In genomic region chr2:3135297-3135684, GRCm38 (mm10) we compare ENCODE assay signal across 19 mouse cellular contexts. TPM values are rescaled to one million over a fixed set of nuclear protein-coding genes. Genes with fewer than 3 reads are reported as not detected.
DNase-seq lines count a peak whose midpoint lies in the region; ATAC-seq and TF ChIP-seq lines count a peak whose summit lies in the region.
"Had no signal": no experiment of that assay in that cellular context is flagged by ENCODE, and none has a peak within 500 bp of the region (broad histone marks: within the 10 kb centered on the region; RNA-seq: fewer than 3 reads in every experiment).

No protein-coding gene starts in this region.

- H3K36me3 ChIP-seq in forebrain, embryonic 10.5 days (replicated peaks), result no peaks in the 10 kb centered on the region
- H3K36me3 ChIP-seq in forebrain, postnatal 0 days (ENCODE audit: insufficient read depth), result no peaks in the 10 kb centered on the region
- H3K36me3 ChIP-seq in kidney, adult 2 months (ENCODE audit: control insufficient read depth, insufficient read depth, low read length), result no peaks in the 10 kb centered on the region
- no peaks in the 10 kb centered on the region for H3K36me3 ChIP-seq in neural tube, embryonic 12.5 days
- H3K36me3 ChIP-seq in neural tube, embryonic 15.5 days, result no peaks in the 10 kb centered on the region
- H3K36me3 ChIP-seq: midbrain, embryonic 12.5 days had no signal

- no peak overlapping the region for H3K9ac ChIP-seq in forebrain, postnatal 0 days
- H3K9ac ChIP-seq in neural tube, embryonic 12.5 days, result no peak overlapping the region
- no peak overlapping the region for H3K9ac ChIP-seq in neural tube, embryonic 15.5 days (replicated peaks)
- H3K9ac ChIP-seq: forebrain, embryonic 13.5 days; midbrain, embryonic 12.5 days had no signal

- no peak overlapping the region for H3K4me2 ChIP-seq in forebrain, postnatal 0 days (ENCODE audit: low read depth)
- no peak overlapping the region for H3K4me2 ChIP-seq in neural tube, embryonic 12.5 days (replicated peaks)
- no peak overlapping the region for H3K4me2 ChIP-seq in neural tube, embryonic 15.5 days
- H3K4me2 ChIP-seq: forebrain, embryonic 13.5 days; liver, embryonic 11.5 days; midbrain, embryonic 12.5 days had no signal

- no peak for DNase-seq in forebrain, embryonic 10.5 days (ENCODE audit: extremely low spot score, low spot score)
- no peak for DNase-seq in forebrain, postnatal 0 days
- DNase-seq in kidney, adult 2 months, result no peak
- no peak for DNase-seq in kidney, postnatal 36 days
- no peak for DNase-seq in gastrocnemius, postnatal 25 days
- no peak for DNase-seq in layer of hippocampus, postnatal 14 days (ENCODE audit: low spot score in 2 of 2)
- DNase-seq: cerebellum, adult 9-11 months; left cerebral cortex, postnatal 4 days; lung, adult 2 months; spleen, adult 18-20 months; thymus, postnatal 25 days had no signal

- peaks cover 52% of the 10 kb centered on the region for H3K4me1 ChIP-seq in forebrain, embryonic 10.5 days
- peaks cover 7% of the 10 kb centered on the region; the same call in 1 of the 2 replicates for H3K4me1 ChIP-seq in forebrain, postnatal 0 days (ENCODE audit: insufficient read depth)
- peaks cover 41% of the 10 kb centered on the region for H3K4me1 ChIP-seq in kidney, adult 2 months (ENCODE audit: control insufficient read depth, insufficient read depth, low read length)
- H3K4me1 ChIP-seq in neural tube, embryonic 12.5 days, result peaks cover 23% of the 10 kb centered on the region
- H3K4me1 ChIP-seq in neural tube, embryonic 15.5 days, result peaks cover 34% of the 10 kb centered on the region

- no peak overlapping the region for H3K4me3 ChIP-seq in forebrain, embryonic 10.5 days
- no peak overlapping the region for H3K4me3 ChIP-seq in forebrain, postnatal 0 days (ENCODE audit: low read depth, low read length)
- no peak overlapping the region for H3K4me3 ChIP-seq in kidney, adult 2 months (ENCODE audit: insufficient read depth, low read depth, low read length)
- no peak overlapping the region for H3K4me3 ChIP-seq in neural tube, embryonic 12.5 days
- H3K4me3 ChIP-seq in neural tube, embryonic 15.5 days (replicated peaks), result no peak overlapping the region
- H3K4me3 ChIP-seq: forebrain, embryonic 13.5 days; midbrain, embryonic 12.5 days; myocyte had no signal

- H3K27me3 ChIP-seq in forebrain, embryonic 10.5 days (ENCODE audit: poor library complexity, severe bottlenecking), result no peaks in the 10 kb centered on the region
- H3K27me3 ChIP-seq in forebrain, postnatal 0 days (ENCODE audit: insufficient read depth, low read length), result no peaks in the 10 kb centered on the region
- H3K27me3 ChIP-seq in kidney, adult 2 months (replicated peaks; ENCODE audit: control insufficient read depth, insufficient read depth, low read length), result no peaks in the 10 kb centered on the region
- H3K27me3 ChIP-seq in neural tube, embryonic 12.5 days (replicated peaks), result no peaks in the 10 kb centered on the region
- no peaks in the 10 kb centered on the region for H3K27me3 ChIP-seq in neural tube, embryonic 15.5 days (replicated peaks)
- H3K27me3 ChIP-seq: forebrain, embryonic 13.5 days; midbrain, embryonic 12.5 days had no signal

- no peaks in the 10 kb centered on the region for H3K9me3 ChIP-seq in forebrain, embryonic 10.5 days
- no peaks in the 10 kb centered on the region for H3K9me3 ChIP-seq in forebrain, postnatal 0 days (ENCODE audit: low read length)
- no peaks in the 10 kb centered on the region for H3K9me3 ChIP-seq in neural tube, embryonic 12.5 days
- H3K9me3 ChIP-seq in neural tube, embryonic 15.5 days (replicated peaks), result no peaks in the 10 kb centered on the region
- H3K9me3 ChIP-seq: forebrain, embryonic 13.5 days; midbrain, embryonic 12.5 days had no signal

- ATAC-seq in forebrain, postnatal 0 days, result no peak
- 0 out of 2 replicates have a peak, but pooled peaks have one; percentile 4 for ATAC-seq in neural tube, embryonic 12.5 days (ENCODE audit: low FRiP score, low read depth)
- ATAC-seq in neural tube, embryonic 15.5 days (ENCODE audit: low FRiP score), result no peak
- ATAC-seq: forebrain, embryonic 13.5 days had no signal

- TF ChIP-seq POLR2A in kidney, adult 2 months (IDR thresholded peaks at IDR 0.05; ENCODE audit: low read depth, low read length), result no peak

- H3K27ac ChIP-seq in forebrain, embryonic 10.5 days, result peak overlapping the region; percentile 48; the same call in 1 of the 2 replicates
- H3K27ac ChIP-seq in forebrain, postnatal 0 days (ENCODE audit: low read depth, low read length), result no peak overlapping the region
- peak overlapping the region; percentile 42 for H3K27ac ChIP-seq in kidney, adult 2 months (ENCODE audit: insufficient read depth, low read depth, low read length)
- no peak overlapping the region for H3K27ac ChIP-seq in neural tube, embryonic 12.5 days
- H3K27ac ChIP-seq in neural tube, embryonic 15.5 days (replicated peaks), result no peak overlapping the region
- H3K27ac ChIP-seq: forebrain, embryonic 13.5 days; macrophage; midbrain, embryonic 12.5 days had no signal

- WGBS in forebrain, embryonic 10.5 days, result 47% methylated on average over 2 of the region's 2 CpGs
- WGBS in forebrain, postnatal 0 days, result 46% methylated on average over 2 of the region's 2 CpGs
- WGBS in kidney, adult 2 months, result 37% methylated on average over 2 of the region's 2 CpGs
- 17% methylated on average over 2 of the region's 2 CpGs for WGBS in neural tube, embryonic 12.5 days
- 25% methylated on average over 2 of the region's 2 CpGs for WGBS in neural tube, embryonic 15.5 days

- no peak for TF ChIP-seq CTCF in forebrain, postnatal 0 days (IDR thresholded peaks at IDR 0.05; ENCODE audit: low read depth)
- TF ChIP-seq CTCF in kidney, adult 2 months (conservative IDR thresholded peaks at IDR 0.05; ENCODE audit: insufficient read depth, insufficient read length, low read depth, low read length), result no peak

RNA-seq across cellular contexts. Expression of gene Fam171a1, which starts 21.3 kb away (rescaled TPM):
- 32.6 and 34.3 TPM in 2 replicates for polyA plus RNA-seq in forebrain, embryonic 10.5 days (2016; fragmentation: Nextera tagmentation; extraction: Ambion mirVana)
- total RNA-seq in forebrain, postnatal 0 days (2014; rRNA removed), result 43.7 and 53.5 TPM in 2 replicates
- 21.7 and 32.1 TPM in 2 replicates for polyA plus RNA-seq in forebrain, postnatal 0 days (2015; fragmentation: Nextera tagmentation; extraction: Ambion mirVana)
- polyA plus RNA-seq in kidney, adult 2 months (2012; rRNA removed), result 21.7 and 23.7 TPM in 2 replicates
- 53.7 and 59.5 TPM in 2 replicates for polyA plus RNA-seq in neural tube, embryonic 12.5 days (2016; fragmentation: Nextera tagmentation; extraction: Ambion mirVana)
- polyA plus RNA-seq in neural tube, embryonic 15.5 days (2015; fragmentation: Nextera tagmentation; extraction: Ambion mirVana), result 48.3 and 49.9 TPM in 2 replicates
- total RNA-seq in gastrocnemius, postnatal 25 days (2021), result 1 to 10 TPM; 3.9 to 4.7 TPM
- 10 to 100 TPM; 62.1 to 65.9 TPM for total RNA-seq in layer of hippocampus, postnatal 14 days (2021)
- total RNA-seq: MEL had no signal

Comparison
In these comparisons a context has a peak if more than half of its experiments do, and no peak if none do; other contexts are left out.
1. H3K27ac ChIP-seq: peak in forebrain, embryonic 10.5 days (single experiment) and kidney, adult 2 months (single experiment); none in forebrain, postnatal 0 days (single experiment), neural tube, embryonic 12.5 days (single experiment) and neural tube, embryonic 15.5 days (single experiment).